Mouse (Mus musculus) E14TG2a.4 (cell line): ENCODE data around the gene Kif1b.

Experiments used
- CTCF ChIP-seq: conservative IDR thresholded peaks from 2 replicates; pipeline ENCODE4 v1.5.1; 2014; ENCODE audit warnings: low read length
- NANOG ChIP-seq: IDR thresholded peaks from 2 replicates; pipeline ENCODE4 v1.6.1; 2014; ENCODE audit warnings: borderline replicate concordance, low read length, mixed read lengths
- POU5F1 ChIP-seq: IDR thresholded peaks from 2 replicates; pipeline ENCODE4 v1.6.1; 2014; ENCODE audit warnings: low read length, borderline replicate concordance

DNA sequence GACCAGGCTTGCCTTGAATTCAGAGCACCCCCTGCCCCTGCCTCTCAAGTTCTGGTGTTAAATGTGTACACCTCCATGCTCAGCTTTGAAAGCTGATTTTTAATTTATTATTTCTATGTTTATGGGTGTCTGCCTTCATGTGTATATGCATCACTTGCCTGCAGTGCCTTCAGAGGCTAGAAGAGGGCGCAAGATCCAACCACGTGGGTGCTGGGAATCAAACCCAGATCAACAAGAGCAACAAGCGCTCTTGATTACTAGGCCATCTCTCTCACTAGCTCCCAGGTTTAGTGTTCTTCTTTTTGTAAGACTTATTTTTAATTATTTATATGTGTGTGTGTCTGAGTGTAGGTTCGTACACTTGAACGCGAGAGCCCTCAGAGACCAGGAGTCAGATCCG is 152.6 kb downstream of the Kif1b start:
- peak; percentile 22 for TF ChIP-seq CTCF
- no peak for TF ChIP-seq POU5F1
- no peak for TF ChIP-seq NANOG
